Mouse (Mus musculus) neutrophil, adult 59 days (primary cell): Measurements from ENCODE around the gene Olfr145. TPM values are rescaled to one million over a fixed set of nuclear protein-coding genes. Genes with fewer than 3 reads are reported as not detected.

ENCODE experiments used
- total RNA-seq, 2 experiments: library from RNA; stranded (reverse); gene quantifications; 1 replicate in 1 of 2; 2 replicates in 1 of 2; pipeline ENCODE4 v1.2.4; 2023

Gene Olfr145
- not detected for total RNA-seq

GRCm38 (mm10) chr9:37896661-37897060, at the start of gene Olfr145:
Gene Olfr145 (plus strand): TSS chr9:37896724.

GRCm38 (mm10) chr9:37853969-37854368, 42.6 kb upstream of the Olfr145 start, which contains the start of gene Olfr877:
Gene Olfr877 (plus strand): TSS chr9:37854269.

GRCm38 (mm10) chr9:37917540-37917939, 21.0 kb downstream of the Olfr145 start, which contains the start of gene Olfr878:
Gene Olfr878 (plus strand): TSS chr9:37917840.

Other genes starting within 250 kb of the Olfr145 start
- 10 to 100 TPM; 38.1 to 45.5 TPM for gene Tbrg1, start 239.4 kb upstream of the Olfr145 start, total RNA-seq
- not detected for gene Panx3, start 227.5 kb upstream of the Olfr145 start, total RNA-seq
- gene Olfr160, start 180.5 kb upstream of the Olfr145 start, total RNA-seq = not detected
- gene Olfr874, start 151.6 kb upstream of the Olfr145 start, total RNA-seq = not detected
- gene Olfr875, start 124.9 kb upstream of the Olfr145 start, total RNA-seq = not detected
- not detected for gene Olfr876, start 93.7 kb upstream of the Olfr145 start, total RNA-seq
- not detected for gene Olfr877, start 42.5 kb upstream of the Olfr145 start, total RNA-seq
- gene Olfr878, start 21.1 kb downstream of the Olfr145 start, total RNA-seq = not detected
- not detected for gene Olfr881, start 95.1 kb downstream of the Olfr145 start, total RNA-seq
- gene Olfr883, start 129.1 kb downstream of the Olfr145 start, total RNA-seq = not detected
- gene Olfr884, start 149.8 kb downstream of the Olfr145 start, total RNA-seq = not detected
- not detected for gene Olfr885, start 164.6 kb downstream of the Olfr145 start, total RNA-seq
- not detected for gene Olfr887, start 187.3 kb downstream of the Olfr145 start, total RNA-seq
- not detected for gene Olfr888, start 211.4 kb downstream of the Olfr145 start, total RNA-seq
- not detected for gene Olfr889, start 218.5 kb downstream of the Olfr145 start, total RNA-seq
- gene Olfr890, start 245.8 kb downstream of the Olfr145 start, total RNA-seq = not detected